Mouse (Mus musculus) liver, embryonic 15.5 days (tissue): ENCODE results near the gene Cdh4. TPM values are rescaled to one million over a fixed set of nuclear protein-coding genes. Genes with fewer than 3 reads are reported as not detected.

Experiments
- ATAC-seq: fragments of 200-750 bp; cut with Nextera tagmentation; 2 replicates; pipeline ENCODE4 v1.8.0; 2017; ENCODE audit warnings: moderate number of reproducible peaks, mild to moderate bottlenecking, moderate library complexity; ENCODE audit not compliant: insufficient read depth
- H3K27ac ChIP-seq: fragments of 300-500 bp; sonication (generic); replicated peaks from 2 replicates; pipeline ENCODE4 v1.5.1; 2015; ENCODE audit warnings: mild to moderate bottlenecking, inconsistent platforms
- H3K27me3 ChIP-seq: fragments of 300-500 bp; sonication (generic); 2 replicates; pipeline ENCODE4 v1.6.1; 2015; ENCODE audit warnings: mild to moderate bottlenecking, inconsistent platforms
- H3K36me3 ChIP-seq: fragments of 300-500 bp; sonication (generic); replicated peaks from 2 replicates; pipeline ENCODE4 v1.6.1; 2015; ENCODE audit warnings: moderate library complexity, mild to moderate bottlenecking, inconsistent platforms
- H3K4me1 ChIP-seq: fragments of 300-500 bp; sonication (generic); replicated peaks from 2 replicates; pipeline ENCODE4 v1.6.1; 2015; ENCODE audit warnings: inconsistent platforms
- H3K4me2 ChIP-seq: fragments of 300-500 bp; sonication (generic); 2 replicates; pipeline ENCODE4 v1.6.1; 2015; ENCODE audit warnings: moderate library complexity, mild to moderate bottlenecking, inconsistent platforms
- H3K4me3 ChIP-seq: fragments of 300-500 bp; sonication (generic); replicated peaks from 2 replicates; pipeline ENCODE4 v1.5.1; 2015; ENCODE audit warnings: mild to moderate bottlenecking, inconsistent platforms
- H3K9ac ChIP-seq: fragments of 300-500 bp; sonication (generic); 2 replicates; pipeline ENCODE4 v1.6.1; 2015; ENCODE audit warnings: moderate library complexity, mild to moderate bottlenecking, inconsistent platforms
- H3K9me3 ChIP-seq: fragments of 300-500 bp; sonication (generic); replicated peaks from 2 replicates; pipeline ENCODE4 v1.6.1; 2016; ENCODE audit warnings: inconsistent platforms
- WGBS: fragments of 180-500 bp; shearing (Covaris S2); methylation state at CpG from one replicate; pipeline ENCODE4 v1.1.7; 2015; ENCODE audit warnings: mixed read lengths; ENCODE audit not compliant: insufficient replicate concordance; 5-methylcytosine and 5-hydroxymethylcytosine counted together
- polyA plus RNA-seq: library from polyadenylated mRNA; unstranded; fragments of >200 nt; fragmentation: Nextera tagmentation; extraction: Ambion mirVana; gene quantifications from 2 replicates; pipeline ENCODE4 v1.2.1, GENCODE M21; 2015

Gene Cdh4
- polyA plus RNA-seq, 1 experiment from 2014 or later = 0.29 TPM

DNA sequence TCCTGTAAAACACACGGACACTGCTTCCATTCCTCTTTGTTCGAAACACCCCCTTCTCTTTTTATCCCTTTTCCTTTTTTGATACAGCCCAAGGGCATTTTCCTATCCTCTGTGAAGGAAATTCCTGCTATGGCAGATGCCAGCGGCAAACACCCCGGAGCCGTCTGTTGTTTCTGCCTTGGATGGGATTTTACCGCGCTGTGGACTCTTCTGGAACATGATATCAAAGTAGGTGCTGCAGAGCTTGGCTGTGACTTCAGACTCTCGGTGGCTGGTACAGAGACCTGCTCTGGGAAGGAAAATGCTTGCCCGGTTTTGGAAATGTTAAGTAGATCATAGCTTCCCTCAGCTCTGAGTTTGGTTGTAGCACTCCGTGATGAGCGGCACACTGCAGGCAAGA is 156.7 kb downstream of the Cdh4 start:
- no peaks in the 10 kb centered on the region for H3K4me1 ChIP-seq
- H3K27ac ChIP-seq = no peak overlapping the region
- ATAC-seq = no peak
- H3K9ac ChIP-seq = no peak overlapping the region
- no peaks in the 10 kb centered on the region for H3K27me3 ChIP-seq
- H3K4me3 ChIP-seq = no peak overlapping the region
- 71% methylated on average over 11 of the region's 11 CpGs for WGBS
- H3K9me3 ChIP-seq = no peaks in the 10 kb centered on the region
- no peaks in the 10 kb centered on the region for H3K36me3 ChIP-seq
- H3K4me2 ChIP-seq = no peak overlapping the region

GRCm38 (mm10) chr2:179599886-179600285 is 157.7 kb downstream of the Cdh4 start:
- Histone ChIP-seq H3K4me1 (no peaks in the 10 kb centered on the region), H3K4me2 (no peak overlapping the region), H3K4me3 (no peak overlapping the region), H3K9ac (no peak overlapping the region), H3K27ac (no peak overlapping the region), H3K36me3 (no peaks in the 10 kb centered on the region), H3K9me3 (no peaks in the 10 kb centered on the region), H3K27me3 (no peaks in the 10 kb centered on the region)
- ATAC-seq = no peak
- WGBS = 64% methylated on average over 1 of the region's 1 CpGs

DNA sequence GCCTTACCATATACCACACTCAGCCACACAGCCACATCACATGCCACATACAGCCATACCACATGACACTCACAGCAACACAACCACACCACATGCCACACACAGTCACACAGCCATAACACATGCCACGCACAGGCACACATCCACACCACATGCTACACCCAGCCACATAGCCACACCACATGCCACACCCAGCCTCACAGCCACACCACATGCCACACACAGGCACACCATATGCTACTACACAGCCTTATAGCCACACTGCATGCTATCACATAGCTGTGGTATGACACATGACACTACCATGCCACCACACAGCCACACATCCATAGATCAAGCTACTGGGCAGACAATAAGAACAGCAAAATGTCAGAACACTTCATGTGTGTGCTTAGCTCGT is 158.1 kb downstream of the Cdh4 start:
- no peak overlapping the region for H3K4me2 ChIP-seq
- H3K9me3 ChIP-seq = no peaks in the 10 kb centered on the region
- ATAC-seq = no peak
- H3K27ac ChIP-seq = no peak overlapping the region
- H3K4me3 ChIP-seq = no peak overlapping the region
- H3K27me3 ChIP-seq = no peaks in the 10 kb centered on the region
- no peaks in the 10 kb centered on the region for H3K36me3 ChIP-seq
- WGBS = 42% methylated on average over 2 of the region's 2 CpGs
- no peaks in the 10 kb centered on the region for H3K4me1 ChIP-seq
- no peak overlapping the region for H3K9ac ChIP-seq

DNA sequence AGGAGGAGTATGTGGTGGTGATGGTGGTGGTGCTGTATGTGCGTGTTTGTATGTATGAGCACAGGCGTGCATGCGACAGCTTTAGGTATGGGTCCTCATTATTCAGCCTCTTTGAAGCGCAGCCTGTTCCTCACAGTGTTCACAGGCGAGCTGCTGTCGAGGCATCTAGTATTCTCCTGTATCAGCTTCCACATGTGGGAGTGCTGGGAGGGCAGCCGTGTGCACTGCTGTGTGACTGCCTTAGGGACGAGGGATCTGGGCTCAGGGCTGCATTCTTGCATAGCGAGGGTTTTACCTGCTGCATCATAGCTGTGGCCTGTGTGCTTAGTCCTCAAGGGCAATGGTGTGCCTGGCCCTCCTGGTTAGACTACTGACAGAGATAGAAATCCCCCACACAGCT is 158.9 kb downstream of the Cdh4 start:
- ATAC-seq = no peak
- Histone ChIP-seq H3K4me1 (no peaks in the 10 kb centered on the region), H3K9me3 (no peaks in the 10 kb centered on the region), H3K27me3 (no peaks in the 10 kb centered on the region), H3K4me2 (no peak overlapping the region), H3K4me3 (no peak overlapping the region), H3K9ac (no peak overlapping the region), H3K27ac (no peak overlapping the region), H3K36me3 (no peaks in the 10 kb centered on the region)
- WGBS = 65% methylated on average over 9 of the region's 9 CpGs

DNA sequence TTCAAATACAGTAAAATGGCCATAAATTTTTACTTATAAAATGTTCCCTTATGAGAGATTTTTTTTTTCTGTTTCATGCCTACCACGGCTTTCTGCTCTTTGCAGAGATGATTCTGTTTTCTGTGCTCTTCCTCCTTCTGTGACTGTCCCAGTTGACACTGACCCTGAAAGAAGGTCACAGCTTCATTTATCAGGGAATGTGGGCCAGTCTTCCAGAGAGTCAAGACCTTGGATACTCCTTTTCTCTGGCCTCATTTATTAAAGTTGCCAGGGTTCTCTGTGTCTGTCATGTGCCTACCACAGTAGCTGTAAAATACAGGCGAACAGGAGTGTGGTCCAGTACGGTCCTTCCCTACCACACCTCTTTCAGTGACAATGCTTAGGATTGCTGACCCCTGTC is 162.5 kb downstream of the Cdh4 start:
- Histone ChIP-seq H3K27ac (no peak overlapping the region), H3K9ac (no peak overlapping the region), H3K4me2 (no peak overlapping the region), H3K27me3 (no peaks in the 10 kb centered on the region), H3K36me3 (no peaks in the 10 kb centered on the region), H3K4me1 (no peaks in the 10 kb centered on the region), H3K4me3 (no peak overlapping the region), H3K9me3 (no peaks in the 10 kb centered on the region)
- 52% methylated on average over 3 of the region's 3 CpGs for WGBS
- no peak for ATAC-seq

DNA sequence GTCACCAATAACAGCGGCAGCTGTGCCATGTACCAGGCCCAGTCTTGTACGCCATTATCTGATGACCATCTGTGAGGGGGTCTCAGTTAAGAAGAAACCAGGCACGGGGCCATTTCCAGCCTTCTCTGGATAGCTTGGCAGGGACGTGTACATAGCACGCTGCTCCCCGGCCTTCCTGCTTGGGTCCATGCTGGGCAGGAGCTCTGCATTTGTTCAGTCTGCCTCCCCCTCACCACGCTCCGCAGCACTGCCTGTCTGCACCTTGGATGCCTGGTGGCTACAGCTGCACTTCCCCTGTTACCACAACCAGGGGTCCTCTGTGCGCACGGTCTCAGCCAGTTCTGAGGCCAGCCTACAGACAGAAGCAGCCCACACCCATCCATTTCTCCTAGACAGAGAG is 163.0 kb downstream of the Cdh4 start:
- H3K27me3 ChIP-seq = no peaks in the 10 kb centered on the region
- H3K4me1 ChIP-seq = no peaks in the 10 kb centered on the region
- 61% methylated on average over 10 of the region's 10 CpGs for WGBS
- H3K4me3 ChIP-seq = no peak overlapping the region
- ATAC-seq = no peak
- no peak overlapping the region for H3K9ac ChIP-seq
- H3K4me2 ChIP-seq = no peak overlapping the region
- no peak overlapping the region for H3K27ac ChIP-seq
- H3K9me3 ChIP-seq = no peaks in the 10 kb centered on the region
- no peaks in the 10 kb centered on the region for H3K36me3 ChIP-seq

- Histone ChIP-seq H3K27ac (no peak overlapping the region), H3K27me3 (no peaks in the 10 kb centered on the region), H3K9me3 (no peaks in the 10 kb centered on the region), H3K9ac (no peak overlapping the region), H3K4me1 (no peaks in the 10 kb centered on the region), H3K4me3 (no peak overlapping the region), H3K36me3 (no peaks in the 10 kb centered on the region), H3K4me2 (no peak overlapping the region)
- no peak for ATAC-seq
- WGBS = 65% methylated on average over 2 of the region's 2 CpGs
Observed at GRCm38 (mm10) chr2:179606341-179606740, 164.1 kb downstream of the Cdh4 start.

DNA sequence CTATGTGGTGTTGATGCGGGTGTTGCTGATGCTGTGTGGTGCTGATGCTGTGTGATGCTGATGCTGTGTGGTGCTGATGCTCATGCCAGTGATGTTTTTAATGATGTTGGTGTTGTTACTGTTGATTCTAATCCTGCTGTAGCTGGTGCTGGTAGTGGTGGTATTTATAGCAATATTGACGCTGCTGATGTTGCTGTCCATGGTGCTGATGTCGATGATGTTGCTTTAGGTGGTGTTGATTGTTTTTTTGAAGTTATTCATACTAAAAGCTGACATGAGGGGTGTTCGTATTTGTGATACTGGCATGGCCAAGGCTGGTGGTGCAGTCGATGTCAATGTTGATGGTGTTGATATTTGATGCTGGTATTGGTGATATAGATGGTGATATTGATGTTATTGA is 173.7 kb downstream of the Cdh4 start:
- H3K36me3 ChIP-seq = no peaks in the 10 kb centered on the region
- no peak overlapping the region for H3K27ac ChIP-seq
- no peak overlapping the region for H3K9ac ChIP-seq
- no peaks in the 10 kb centered on the region for H3K27me3 ChIP-seq
- ATAC-seq = no peak
- no peaks in the 10 kb centered on the region for H3K4me1 ChIP-seq
- no peaks in the 10 kb centered on the region for H3K9me3 ChIP-seq
- no peak overlapping the region for H3K4me2 ChIP-seq
- WGBS = 40% methylated on average over 5 of the region's 5 CpGs
- no peak overlapping the region for H3K4me3 ChIP-seq

DNA sequence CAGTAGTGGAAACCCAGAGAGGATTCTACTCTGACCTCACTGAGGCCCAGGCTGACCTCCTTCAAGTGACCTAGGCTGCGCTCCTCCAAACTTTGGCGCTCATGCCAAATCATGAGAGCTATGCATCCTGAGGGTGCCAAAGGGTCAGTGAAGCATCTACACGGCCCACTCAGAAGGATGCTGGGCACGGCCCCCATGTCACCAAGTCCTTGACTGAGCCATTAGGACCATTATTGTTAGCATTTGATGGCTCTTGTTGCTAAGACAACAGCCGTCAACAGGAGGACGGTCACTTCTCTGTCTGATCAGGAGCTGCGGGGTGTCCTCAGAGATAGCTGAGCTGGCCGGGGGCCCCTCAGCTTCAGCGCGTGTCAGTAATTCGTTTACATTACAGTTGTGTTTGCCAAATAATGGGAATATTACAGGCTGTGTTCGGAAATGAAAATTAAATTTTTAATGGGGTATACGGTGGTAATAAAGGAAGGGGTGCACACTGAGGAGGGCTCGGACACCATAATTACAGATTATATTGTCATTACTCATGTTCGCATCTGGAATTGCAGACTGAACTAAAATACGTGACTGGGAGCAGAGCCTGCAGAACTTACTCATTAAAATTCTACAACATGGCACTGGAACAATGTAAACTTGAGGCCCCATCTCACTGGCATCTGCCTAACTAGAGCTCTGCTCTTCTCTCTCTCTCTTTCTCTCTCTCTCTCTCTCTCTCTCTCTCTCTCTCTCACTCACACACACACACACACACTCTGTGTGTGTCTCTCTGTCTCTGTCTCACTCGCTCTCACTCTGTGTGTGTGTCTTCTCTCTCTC is 181.6 kb downstream of the Cdh4 start:
- Histone ChIP-seq H3K27me3 (no peaks in the 10 kb centered on the region), H3K4me1 (no peaks in the 10 kb centered on the region), H3K9ac (no peak overlapping the region), H3K4me2 (no peak overlapping the region), H3K9me3 (no peaks in the 10 kb centered on the region), H3K36me3 (no peaks in the 10 kb centered on the region), H3K27ac (no peak overlapping the region), H3K4me3 (no peak overlapping the region)
- 71% methylated on average over 17 of the region's 17 CpGs for WGBS
- no peak for ATAC-seq

GRCm38 (mm10) chr2:179627563-179627962 is 185.3 kb downstream of the Cdh4 start:
- H3K4me2 ChIP-seq = no peak overlapping the region
- no peak overlapping the region for H3K27ac ChIP-seq
- H3K27me3 ChIP-seq = no peaks in the 10 kb centered on the region
- no peaks in the 10 kb centered on the region for H3K9me3 ChIP-seq
- no peak overlapping the region for H3K9ac ChIP-seq
- no peaks in the 10 kb centered on the region for H3K4me1 ChIP-seq
- no peaks in the 10 kb centered on the region for H3K36me3 ChIP-seq
- no peak for ATAC-seq
- H3K4me3 ChIP-seq = no peak overlapping the region
- WGBS = 67% methylated on average over 2 of the region's 2 CpGs

DNA sequence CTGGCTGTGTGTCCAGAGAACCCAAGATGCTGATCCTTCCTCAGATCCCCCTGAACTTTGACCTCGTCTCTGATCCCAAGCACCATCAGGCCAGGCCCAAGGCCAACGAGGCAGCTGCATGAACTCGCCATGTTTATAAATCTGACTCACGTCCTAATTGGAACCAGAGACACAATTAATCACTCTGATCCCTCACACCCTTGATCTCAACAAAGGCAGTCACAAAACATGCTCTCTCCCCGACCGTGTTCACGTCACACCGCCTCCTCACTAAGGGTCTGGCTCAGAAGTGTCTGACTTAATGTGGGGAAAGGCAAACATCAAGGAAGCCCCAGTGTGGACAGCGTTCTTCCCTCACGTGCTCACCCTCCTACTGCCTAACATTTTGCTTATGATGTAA is 188.5 kb downstream of the Cdh4 start:
- Histone ChIP-seq H3K9ac (no peak overlapping the region), H3K4me1 (no peaks in the 10 kb centered on the region), H3K4me3 (no peak overlapping the region), H3K27ac (no peak overlapping the region), H3K4me2 (no peak overlapping the region), H3K9me3 (no peaks in the 10 kb centered on the region), H3K27me3 (no peaks in the 10 kb centered on the region), H3K36me3 (no peaks in the 10 kb centered on the region)
- no peak for ATAC-seq
- WGBS = 62% methylated on average over 10 of the region's 10 CpGs
